Mouse (Mus musculus) myocyte (in vitro differentiated cells): ENCODE results near the gene Csgalnact2. TPM values are rescaled to one million over a fixed set of nuclear protein-coding genes. Genes with fewer than 3 reads are reported as not detected.

ENCODE experiments used
- H3K27me3 ChIP-seq: one replicate; pipeline ENCODE4 v1.6.1; 2011; ENCODE audit not compliant: control insufficient read depth, insufficient read depth, insufficient read length
- H3K36me3 ChIP-seq: one replicate; pipeline ENCODE4 v1.6.1; 2011; ENCODE audit not compliant: control insufficient read depth, insufficient read depth
- H3K4me2 ChIP-seq: one replicate; pipeline ENCODE4 v1.6.1; 2011; ENCODE audit warnings: low read depth, control low read depth
- H3K4me3 ChIP-seq: one replicate; pipeline ENCODE4 v1.5.1; 2011; ENCODE audit warnings: mild to moderate bottlenecking, control low read depth, moderate library complexity
- H3K79me2 ChIP-seq: one replicate; pipeline ENCODE4 v1.6.1; 2011; ENCODE audit not compliant: control insufficient read depth, insufficient read depth
- H3ac ChIP-seq: one replicate; pipeline ENCODE4 v1.6.1; 2011; ENCODE audit not compliant: control insufficient read depth, insufficient read length
- CEBPB ChIP-seq: IDR thresholded peaks from 2 replicates; pipeline ENCODE4 v1.6.1; 2011; ENCODE audit warnings: mild to moderate bottlenecking, moderate library complexity; ENCODE audit not compliant: poor library complexity, insufficient read depth, severe bottlenecking
- E2F4 ChIP-seq: IDR thresholded peaks from one replicate; pipeline ENCODE4 v1.6.1; 2011; ENCODE audit warnings: mild to moderate bottlenecking, control low read depth, moderate library complexity; ENCODE audit not compliant: insufficient read depth
- MAX ChIP-seq: IDR thresholded peaks from one replicate; pipeline ENCODE4 v1.6.1; 2011; ENCODE audit warnings: low read depth, mild to moderate bottlenecking, control low read depth
- MYOD1 ChIP-seq, 3 experiments: IDR thresholded peaks; one replicate each; pipeline ENCODE4 v1.6.1; 2011; ENCODE audit warnings: control low read depth in 2 of 3, low read depth in 2 of 3, mild to moderate bottlenecking in 2 of 3, moderate library complexity in 1 of 3; ENCODE audit not compliant: insufficient read length in 2 of 3, control insufficient read depth in 1 of 3
- MYOG ChIP-seq, 3 experiments: IDR thresholded peaks; one replicate each; pipeline ENCODE4 v1.6.1; 2011; ENCODE audit warnings: control low read depth in 2 of 3, low read depth in 2 of 3, mild to moderate bottlenecking in 2 of 3; ENCODE audit not compliant: insufficient read length in 2 of 3, control insufficient read depth in 1 of 3, insufficient read depth in 1 of 3
- POLR2A ChIP-seq: IDR thresholded peaks from one replicate; pipeline ENCODE4 v1.6.1; 2011; ENCODE audit warnings: low read depth, mild to moderate bottlenecking, control low read depth, moderate library complexity; ENCODE audit not compliant: insufficient read length
- POLR2AphosphoS2 ChIP-seq: IDR thresholded peaks from one replicate; pipeline ENCODE4 v1.6.1; 2011; ENCODE audit warnings: low read depth, control low read depth; ENCODE audit not compliant: insufficient read length
- REST ChIP-seq: IDR thresholded peaks from one replicate; pipeline ENCODE4 v1.6.1; 2011; ENCODE audit warnings: mild to moderate bottlenecking, control low read depth, moderate library complexity; ENCODE audit not compliant: insufficient read depth, insufficient read length
- SRF ChIP-seq: IDR thresholded peaks from one replicate; pipeline ENCODE4 v1.6.1; 2011; ENCODE audit warnings: low read depth; ENCODE audit not compliant: control insufficient read depth, insufficient read length
- TCF12 ChIP-seq: IDR thresholded peaks from one replicate; pipeline ENCODE4 v1.6.1; 2011; ENCODE audit warnings: mild to moderate bottlenecking, control low read depth; ENCODE audit not compliant: poor library complexity, insufficient read depth, severe bottlenecking
- TCF3 ChIP-seq: IDR thresholded peaks from one replicate; pipeline ENCODE4 v1.6.1; 2011; ENCODE audit warnings: low read depth, control low read depth; ENCODE audit not compliant: insufficient read length
- USF1 ChIP-seq: IDR thresholded peaks from one replicate; pipeline ENCODE4 v1.6.1; 2011; ENCODE audit warnings: low read depth, mild to moderate bottlenecking, control low read depth, moderate library complexity
- polyA plus RNA-seq: library from polyadenylated mRNA; unstranded; fragments of >200 nt; fragmentation: generic; extraction: Trizol; gene quantifications from one replicate; pipeline ENCODE4 v1.2.1, GENCODE M21; 2012; ENCODE audit warnings: missing spikeins

Csgalnact2 gene
- 5.8 TPM for polyA plus RNA-seq

DNA sequence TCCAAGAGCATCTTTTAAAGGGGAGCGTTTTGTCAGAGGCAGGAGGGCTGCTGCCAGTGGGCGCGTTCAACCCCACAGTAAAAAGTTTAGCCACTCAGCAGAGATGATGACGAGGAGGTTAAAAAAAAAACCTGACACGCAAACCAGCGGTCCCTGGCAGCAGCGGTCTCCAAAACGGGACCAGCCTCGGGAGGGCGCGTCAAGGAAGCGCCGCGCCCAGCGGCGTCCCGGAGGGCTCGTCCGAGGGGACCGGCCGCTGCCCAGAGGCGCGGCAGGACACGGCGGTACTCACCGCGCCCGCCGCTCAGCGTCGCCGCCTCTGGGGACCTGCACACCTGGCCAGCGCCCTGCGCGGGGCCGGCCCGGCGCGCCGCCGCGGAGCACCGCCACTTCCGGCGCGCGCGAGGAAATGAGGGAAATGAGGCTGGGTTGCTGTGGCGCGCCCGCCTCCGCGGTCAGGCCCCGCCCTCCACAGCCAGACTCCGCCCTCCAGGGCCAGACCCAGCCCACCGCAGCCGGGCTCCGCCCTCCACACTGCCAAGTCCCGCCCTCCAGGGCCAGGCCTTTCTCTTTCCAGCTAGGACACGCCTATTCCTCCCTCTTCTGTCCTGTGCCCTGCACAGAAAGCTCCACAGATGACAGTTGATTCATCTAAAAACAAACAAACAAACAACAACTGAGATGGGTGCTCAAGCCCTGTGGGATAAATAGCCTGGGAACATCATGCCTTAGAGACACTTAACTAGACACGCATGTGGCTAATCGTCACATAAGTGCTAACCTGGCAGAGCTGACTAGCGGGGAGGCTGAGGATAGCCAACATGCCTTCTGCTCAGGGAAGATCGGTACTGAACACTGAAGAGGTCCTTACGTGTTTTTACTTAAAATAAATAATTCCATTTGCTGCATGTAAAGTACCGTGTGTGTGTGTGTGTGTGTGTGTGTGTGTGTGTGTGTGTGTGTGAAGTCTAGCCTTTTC, at the start of gene Csgalnact2:
Gene Csgalnact2 (minus strand): TSS at position 410 of the 979 bp plus-strand sequence.
- Histone ChIP-seq H3K36me3 (no peaks in the 10 kb centered on the region), H3K4me3 (peak within 1 kb of the TSS; percentile 42), H3K4me2 (peak within 1 kb of the TSS; percentile 92)

DNA sequence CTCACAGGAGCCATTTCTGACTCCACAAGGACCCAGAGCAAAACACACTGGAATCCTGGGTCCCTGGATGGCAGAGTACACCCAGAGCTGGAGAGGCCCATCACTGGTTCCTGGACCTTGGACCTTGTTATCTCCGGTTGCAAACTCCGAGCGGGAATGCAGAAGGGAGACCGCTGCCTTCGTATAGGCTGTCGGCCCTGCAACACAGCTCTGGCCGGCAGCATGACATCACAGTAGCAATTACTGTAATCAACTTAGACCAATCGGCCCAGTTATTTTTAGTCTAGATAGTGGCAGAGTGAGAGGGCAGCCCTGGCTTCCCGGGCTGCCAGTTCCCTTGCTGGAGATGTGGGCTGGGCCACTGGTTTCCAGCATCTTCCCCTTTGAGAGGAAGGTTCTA, 49.7 kb upstream of the Csgalnact2 start:
- Histone ChIP-seq H3K4me2 (no peak overlapping the region), H3K36me3 (no peaks in the 10 kb centered on the region)
- TF ChIP-seq USF1 (no peak), MYOD1 (IDR thresholded peaks at IDR 0.05; ENCODE audit: control insufficient read depth in 1 of 3, insufficient read length in 2 of 3, low read depth in 2 of 3) (no peak), POLR2A (no peak), TCF12 (no peak), MAX (no peak), MYOG (IDR thresholded peaks at IDR 0.05; ENCODE audit: control insufficient read depth in 1 of 3, insufficient read depth in 1 of 3, insufficient read length in 2 of 3, low read depth in 2 of 3) (no peak), SRF (no peak), CEBPB (no peak), TCF3 (no peak), E2F4 (no peak), POLR2AphosphoS2 (no peak), REST (no peak)

More for the DNA sequence above, at the start of gene Csgalnact2:
- no peak for TF ChIP-seq USF1
- no peak for TF ChIP-seq REST
- TF ChIP-seq MAX, result no peak
- no peak for TF ChIP-seq MYOG (IDR thresholded peaks at IDR 0.05; ENCODE audit: control insufficient read depth in 1 of 3, insufficient read depth in 1 of 3, insufficient read length in 2 of 3, low read depth in 2 of 3)
- TF ChIP-seq E2F4, result peak; percentile 24
- peak; percentile 70 for TF ChIP-seq POLR2AphosphoS2
- TF ChIP-seq TCF12, result no peak
- no peak for TF ChIP-seq CEBPB
- no peak for TF ChIP-seq TCF3
- peak; percentile 78 for TF ChIP-seq POLR2A
- peak in 1 of 3 experiments; percentile 51 for TF ChIP-seq MYOD1 (IDR thresholded peaks at IDR 0.05; ENCODE audit: control insufficient read depth in 1 of 3, insufficient read length in 2 of 3, low read depth in 2 of 3)
- TF ChIP-seq SRF, result no peak
- Histone ChIP-seq H3ac (peak within 1 kb of the TSS; percentile 74), H3K27me3 (no peaks in the 10 kb centered on the region), H3K79me2 (peaks cover 37% of the 10 kb centered on the region)

GRCm38 (mm10) chr6:118187285-118187641, 48.3 kb upstream of the Csgalnact2 start:
- Histone ChIP-seq H3K4me2 (no peak overlapping the region), H3K27me3 (peaks cover 4% of the 10 kb centered on the region), H3ac (no peak overlapping the region), H3K36me3 (no peaks in the 10 kb centered on the region), H3K79me2 (no peaks in the 10 kb centered on the region), H3K4me3 (no peak overlapping the region)
- TF ChIP-seq TCF12, result no peak

More for the DNA sequence above, 49.7 kb upstream of the Csgalnact2 start:
- H3K27me3 ChIP-seq, result peaks cover 4% of the 10 kb centered on the region
- H3K79me2 ChIP-seq, result no peaks in the 10 kb centered on the region
- H3K4me3 ChIP-seq, result no peak overlapping the region
- no peak overlapping the region for H3ac ChIP-seq

GRCm38 (mm10) chr6:118186620-118187284, 47.8 kb upstream of the Csgalnact2 start:
- H3K79me2 ChIP-seq, result no peaks in the 10 kb centered on the region
- no peak overlapping the region for H3K4me2 ChIP-seq
- no peak overlapping the region for H3K4me3 ChIP-seq
- H3K36me3 ChIP-seq, result no peaks in the 10 kb centered on the region
- H3ac ChIP-seq, result no peak overlapping the region
- peaks cover 4% of the 10 kb centered on the region for H3K27me3 ChIP-seq
- TF ChIP-seq MYOD1 (IDR thresholded peaks at IDR 0.05; ENCODE audit: control insufficient read depth in 1 of 3, insufficient read length in 2 of 3, low read depth in 2 of 3) (peak in 1 of 3 experiments; percentile 5), POLR2AphosphoS2 (no peak)

DNA sequence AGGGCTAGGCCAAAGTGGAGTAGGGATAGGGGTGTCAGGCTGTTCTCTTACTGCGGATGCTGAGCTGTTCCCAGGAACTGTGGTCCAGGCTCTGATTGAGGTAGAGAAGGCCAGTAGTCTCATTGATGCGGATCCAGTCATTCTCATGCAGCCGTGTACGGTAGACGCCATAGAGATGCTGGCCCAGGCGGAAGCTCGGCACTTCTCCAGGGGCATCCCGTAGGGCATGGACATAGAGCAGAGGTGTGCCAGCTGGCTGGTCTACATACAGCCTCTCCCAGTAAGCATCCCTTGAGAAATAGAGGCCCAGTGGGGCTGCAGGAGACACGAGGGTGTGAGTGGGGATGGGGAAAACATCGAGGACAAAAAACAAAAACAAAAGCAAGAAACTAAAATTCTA, 45.2 kb upstream of the Csgalnact2 start:
- Histone ChIP-seq H3K36me3 (no peaks in the 10 kb centered on the region), H3ac (no peak overlapping the region), H3K79me2 (no peaks in the 10 kb centered on the region), H3K27me3 (peaks cover 4% of the 10 kb centered on the region), H3K4me3 (no peak overlapping the region), H3K4me2 (no peak overlapping the region)
- no peak for TF ChIP-seq POLR2A
- TF ChIP-seq MYOG (IDR thresholded peaks at IDR 0.05; ENCODE audit: control insufficient read depth in 1 of 3, insufficient read depth in 1 of 3, insufficient read length in 2 of 3, low read depth in 2 of 3), result no peak
- TF ChIP-seq MYOD1 (IDR thresholded peaks at IDR 0.05; ENCODE audit: control insufficient read depth in 1 of 3, insufficient read length in 2 of 3, low read depth in 2 of 3), result no peak
- no peak for TF ChIP-seq POLR2AphosphoS2
- no peak for TF ChIP-seq E2F4
- no peak for TF ChIP-seq CEBPB
- TF ChIP-seq USF1, result no peak
- no peak for TF ChIP-seq REST
- no peak for TF ChIP-seq MAX
- TF ChIP-seq SRF, result no peak
- no peak for TF ChIP-seq TCF3
- TF ChIP-seq TCF12, result no peak
